Mouse (Mus musculus) bone marrow macrophage, adult 2 months (primary cell): ENCODE measurements at regions not wholly inside any gene's neighbourhood (a gene's known extent, or its start where the extent isn't known, plus 50 kb on each side); places are given as distances from the start of the nearest gene placed in this dataset.

Experiments used
- H3K27ac ChIP-seq: 2 replicates; pipeline ENCODE4 v1.5.1; 2012; ENCODE audit warnings: low read depth, low read length; ENCODE audit not compliant: insufficient read depth
- H3K4me1 ChIP-seq: 2 replicates; pipeline ENCODE4 v1.6.1; 2012; ENCODE audit warnings: low read length; ENCODE audit not compliant: control insufficient read depth, insufficient read depth
- H3K4me3 ChIP-seq: 2 replicates; pipeline ENCODE4 v1.5.1; 2012; ENCODE audit warnings: mild to moderate bottlenecking, low read length, moderate library complexity; ENCODE audit not compliant: insufficient read depth
- CTCF ChIP-seq: IDR thresholded peaks from 2 replicates; pipeline ENCODE4 v1.5.1; 2012; ENCODE audit warnings: low read depth, mild to moderate bottlenecking, low read length, moderate library complexity
- POLR2A ChIP-seq: IDR thresholded peaks from 2 replicates; pipeline ENCODE4 v1.6.1; 2012; ENCODE audit warnings: mild to moderate bottlenecking, low read depth, low read length, borderline replicate concordance

- no peaks in the 10 kb centered on the region for H3K4me1 ChIP-seq
- TF ChIP-seq POLR2A, result no peak
- TF ChIP-seq CTCF, result no peak
- H3K4me3 ChIP-seq, result no peak overlapping the region
- H3K27ac ChIP-seq, result no peak overlapping the region
These were observed 134.0 kb upstream of the Phactr1 start for GRCm38 (mm10) chr13:42546389-42546788.

DNA sequence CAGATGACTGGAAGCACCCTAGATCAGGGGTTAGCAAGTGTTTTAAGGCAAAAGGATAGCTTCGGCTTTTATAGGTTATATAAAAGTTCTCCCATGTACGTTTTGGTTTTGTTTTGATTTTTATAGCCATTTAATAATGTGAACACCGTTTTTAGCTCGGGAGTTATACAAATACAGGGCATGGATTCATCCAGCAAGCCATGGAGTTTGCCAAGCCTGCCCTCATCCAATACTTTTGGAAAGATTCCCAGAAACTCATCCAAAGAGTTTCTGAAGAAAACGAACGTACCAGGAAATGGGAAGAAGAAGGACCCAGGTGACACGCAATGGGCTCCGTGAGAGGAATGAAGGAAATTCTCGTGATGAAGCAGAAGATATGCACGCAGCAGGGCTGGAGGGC is 133.6 kb upstream of the Phactr1 start:
- TF ChIP-seq CTCF (no peak), POLR2A (no peak)
- Histone ChIP-seq H3K27ac (no peak overlapping the region), H3K4me1 (no peaks in the 10 kb centered on the region), H3K4me3 (no peak overlapping the region)

DNA sequence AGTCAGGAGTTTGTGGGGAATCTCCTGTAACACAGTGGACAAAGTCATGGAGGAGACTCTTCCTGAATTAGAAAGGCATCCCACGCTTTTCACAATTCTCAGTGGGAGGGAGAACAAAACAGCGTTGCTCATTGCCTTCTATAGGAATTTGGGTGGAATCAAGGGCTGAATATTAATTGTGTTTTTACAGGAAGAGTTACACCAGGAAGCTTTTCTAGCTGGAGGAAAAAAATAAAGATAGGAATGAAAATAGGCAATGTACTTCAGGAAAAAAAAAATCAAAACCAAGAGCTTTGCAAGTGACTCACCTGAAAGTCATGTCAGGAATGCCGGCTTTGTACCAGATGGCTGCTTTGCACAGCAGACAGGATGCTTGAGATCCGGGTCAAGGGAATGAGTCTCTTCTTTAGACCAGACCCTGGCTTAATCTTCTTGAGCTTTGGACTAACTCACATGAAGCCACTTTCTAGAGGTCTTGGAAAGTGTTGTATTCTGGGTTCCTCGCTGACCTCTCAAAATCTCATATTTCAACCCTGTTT is 131.3 kb upstream of the Phactr1 start:
- Histone ChIP-seq H3K27ac (no peak overlapping the region), H3K4me3 (no peak overlapping the region), H3K4me1 (no peaks in the 10 kb centered on the region)
- no peak for TF ChIP-seq CTCF
- no peak for TF ChIP-seq POLR2A

GRCm38 (mm10) chr13:42554961-42555360 is 125.5 kb upstream of the Phactr1 start:
- no peak overlapping the region for H3K27ac ChIP-seq
- no peak overlapping the region for H3K4me3 ChIP-seq
- no peaks in the 10 kb centered on the region for H3K4me1 ChIP-seq
- TF ChIP-seq CTCF, result no peak
- no peak for TF ChIP-seq POLR2A

GRCm38 (mm10) chr13:42558526-42558925 is 121.9 kb upstream of the Phactr1 start:
- Histone ChIP-seq H3K27ac (no peak overlapping the region), H3K4me3 (no peak overlapping the region), H3K4me1 (no peaks in the 10 kb centered on the region)
- TF ChIP-seq POLR2A (no peak), CTCF (no peak)

- Histone ChIP-seq H3K4me3 (no peak overlapping the region), H3K27ac (no peak overlapping the region), H3K4me1 (no peaks in the 10 kb centered on the region)
- TF ChIP-seq POLR2A, result no peak
- no peak for TF ChIP-seq CTCF
These were observed 119.0 kb upstream of the Phactr1 start for GRCm38 (mm10) chr13:42561446-42561845.

DNA sequence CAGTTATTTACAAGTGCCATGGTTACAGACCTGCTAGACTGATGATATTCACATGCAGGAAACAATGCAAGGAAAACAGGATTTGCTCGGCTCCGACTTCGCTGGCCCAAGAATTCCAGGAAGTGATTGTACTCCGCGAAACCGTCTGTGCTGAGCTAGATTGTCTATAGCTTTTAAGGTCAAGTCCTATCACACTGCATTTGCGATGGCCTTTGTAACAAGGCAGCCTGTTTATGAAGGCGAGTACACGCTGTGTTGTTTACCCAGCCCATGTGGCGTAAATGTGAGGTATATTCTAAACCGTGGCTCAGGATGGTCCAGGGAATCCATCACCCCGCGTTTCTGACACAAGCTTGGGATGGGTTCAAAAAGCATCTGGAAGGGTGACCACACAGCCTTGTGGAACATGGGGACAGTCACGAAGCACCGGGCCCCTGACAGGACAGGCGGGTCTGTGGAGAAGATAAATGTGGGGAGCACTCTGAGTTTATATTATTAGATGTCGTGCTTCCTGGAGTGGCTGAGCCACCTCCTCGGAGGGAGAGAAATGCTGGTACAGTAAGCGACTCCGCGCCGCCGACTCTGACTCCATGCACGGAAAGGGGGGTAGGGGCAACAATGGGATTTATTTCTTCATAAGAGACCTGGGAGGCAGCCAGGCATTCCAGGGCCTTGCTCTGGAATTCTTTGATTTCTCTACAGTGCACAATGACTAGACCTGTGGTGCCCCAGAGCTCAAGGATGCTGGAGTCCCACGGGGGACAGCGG is 114.9 kb upstream of the Phactr1 start:
- Histone ChIP-seq H3K4me3 (no peak overlapping the region), H3K4me1 (no peaks in the 10 kb centered on the region), H3K27ac (no peak overlapping the region)
- TF ChIP-seq POLR2A (no peak), CTCF (no peak)

- no peak overlapping the region for H3K4me3 ChIP-seq
- no peak for TF ChIP-seq POLR2A
- H3K27ac ChIP-seq, result no peak overlapping the region
- peaks cover 9% of the 10 kb centered on the region for H3K4me1 ChIP-seq
These were observed 109.6 kb upstream of the Phactr1 start for GRCm38 (mm10) chr13:42570600-42571348.

GRCm38 (mm10) chr13:42574189-42574588 is 106.2 kb upstream of the Phactr1 start:
- H3K4me3 ChIP-seq, result no peak overlapping the region
- H3K27ac ChIP-seq, result no peak overlapping the region
- peaks cover 9% of the 10 kb centered on the region for H3K4me1 ChIP-seq
- TF ChIP-seq CTCF, result no peak
- no peak for TF ChIP-seq POLR2A

GRCm38 (mm10) chr13:42575725-42576426 is 104.5 kb upstream of the Phactr1 start:
- no peak for TF ChIP-seq POLR2A
- peak; percentile 97 for TF ChIP-seq CTCF
- Histone ChIP-seq H3K4me3 (no peak overlapping the region), H3K27ac (no peak overlapping the region), H3K4me1 (peaks cover 9% of the 10 kb centered on the region)
